Mouse (Mus musculus) liver, embryonic 15.5 days (tissue): ENCODE measurements around the gene Clta. TPM values are rescaled to one million over a fixed set of nuclear protein-coding genes. Genes with fewer than 3 reads are reported as not detected.

Source experiments
- ATAC-seq: fragments of 200-750 bp; cut with Nextera tagmentation; 2 replicates; pipeline ENCODE4 v1.8.0; 2017; ENCODE audit warnings: moderate number of reproducible peaks, mild to moderate bottlenecking, moderate library complexity; ENCODE audit not compliant: insufficient read depth
- H3K27ac ChIP-seq: fragments of 300-500 bp; sonication (generic); replicated peaks from 2 replicates; pipeline ENCODE4 v1.5.1; 2015; ENCODE audit warnings: mild to moderate bottlenecking, inconsistent platforms
- H3K27me3 ChIP-seq: fragments of 300-500 bp; sonication (generic); 2 replicates; pipeline ENCODE4 v1.6.1; 2015; ENCODE audit warnings: mild to moderate bottlenecking, inconsistent platforms
- H3K36me3 ChIP-seq: fragments of 300-500 bp; sonication (generic); replicated peaks from 2 replicates; pipeline ENCODE4 v1.6.1; 2015; ENCODE audit warnings: moderate library complexity, mild to moderate bottlenecking, inconsistent platforms
- H3K4me1 ChIP-seq: fragments of 300-500 bp; sonication (generic); replicated peaks from 2 replicates; pipeline ENCODE4 v1.6.1; 2015; ENCODE audit warnings: inconsistent platforms
- H3K4me2 ChIP-seq: fragments of 300-500 bp; sonication (generic); 2 replicates; pipeline ENCODE4 v1.6.1; 2015; ENCODE audit warnings: moderate library complexity, mild to moderate bottlenecking, inconsistent platforms
- H3K4me3 ChIP-seq: fragments of 300-500 bp; sonication (generic); replicated peaks from 2 replicates; pipeline ENCODE4 v1.5.1; 2015; ENCODE audit warnings: mild to moderate bottlenecking, inconsistent platforms
- H3K9ac ChIP-seq: fragments of 300-500 bp; sonication (generic); 2 replicates; pipeline ENCODE4 v1.6.1; 2015; ENCODE audit warnings: moderate library complexity, mild to moderate bottlenecking, inconsistent platforms
- H3K9me3 ChIP-seq: fragments of 300-500 bp; sonication (generic); replicated peaks from 2 replicates; pipeline ENCODE4 v1.6.1; 2016; ENCODE audit warnings: inconsistent platforms
- WGBS: fragments of 180-500 bp; shearing (Covaris S2); methylation state at CpG from one replicate; pipeline ENCODE4 v1.1.7; 2015; ENCODE audit warnings: mixed read lengths; ENCODE audit not compliant: insufficient replicate concordance; 5-methylcytosine and 5-hydroxymethylcytosine counted together
- polyA plus RNA-seq: library from polyadenylated mRNA; unstranded; fragments of >200 nt; fragmentation: Nextera tagmentation; extraction: Ambion mirVana; gene quantifications from 2 replicates; pipeline ENCODE4 v1.2.1, GENCODE M21; 2015

The Clta gene
- polyA plus RNA-seq, 1 experiment from 2014 or later = 117 TPM

- no peaks in the 10 kb centered on the region for H3K9me3 ChIP-seq
- 0 out of 2 replicates have a peak overlapping the region, but pooled peaks have one; percentile 11 for H3K4me2 ChIP-seq
- peaks cover 54% of the 10 kb centered on the region for H3K4me1 ChIP-seq
- H3K36me3 ChIP-seq = no peaks in the 10 kb centered on the region
- 0 out of 2 replicates have a peak overlapping the region, but pooled peaks have one; percentile 11 for H3K27ac ChIP-seq
- no peak overlapping the region for H3K9ac ChIP-seq
- H3K27me3 ChIP-seq = no peaks in the 10 kb centered on the region
- no peak overlapping the region for H3K4me3 ChIP-seq
- 35% methylated on average over 4 of the region's 4 CpGs for WGBS
- ATAC-seq = no peak
These were observed 70.2 kb downstream of the Clta start for GRCm38 (mm10) chr4:44074422-44074821.

- H3K4me3 ChIP-seq = no peak overlapping the region
- no peak for ATAC-seq
- H3K9ac ChIP-seq = no peak overlapping the region
- no peaks in the 10 kb centered on the region for H3K36me3 ChIP-seq
- peaks cover 18% of the 10 kb centered on the region for H3K4me1 ChIP-seq
- H3K27me3 ChIP-seq = peaks cover 18% of the 10 kb centered on the region
- no peaks in the 10 kb centered on the region for H3K9me3 ChIP-seq
- no peak overlapping the region for H3K27ac ChIP-seq
- WGBS = 69% methylated on average over 7 of the region's 7 CpGs
- no peak overlapping the region for H3K4me2 ChIP-seq
These were observed 74.2 kb downstream of the Clta start for GRCm38 (mm10) chr4:44078358-44078933.

Other genes with a start within 250 kb of the Clta start
- gene Olfr159, start 233.4 kb upstream of the Clta start, polyA plus RNA-seq = not detected in 2 replicates
- gene Olfr156, start 180.6 kb upstream of the Clta start, polyA plus RNA-seq = not detected in 2 replicates
- gene Olfr157, start 164.3 kb upstream of the Clta start, polyA plus RNA-seq = not detected in 2 replicates
- gene Olfr155, start 152.9 kb upstream of the Clta start, polyA plus RNA-seq = not detected in 2 replicates
- 1.8 and 2.4 TPM in 2 replicates for gene Reck, start 128.9 kb upstream of the Clta start, polyA plus RNA-seq
- 51.3 and 56.4 TPM in 2 replicates for gene Glipr2, start 47.1 kb upstream of the Clta start, polyA plus RNA-seq
- not detected in 2 replicates for gene Ccin, start 21.0 kb upstream of the Clta start, polyA plus RNA-seq
- 30.8 and 31.7 TPM in 2 replicates for gene Gne, start 79.7 kb downstream of the Clta start, polyA plus RNA-seq
- 10.5 and 11.0 TPM in 2 replicates for gene Rnf38, start 229.3 kb downstream of the Clta start, polyA plus RNA-seq